Mouse (Mus musculus) left cerebral cortex, postnatal 4 days (tissue): ENCODE measurements around the gene Grk6. TPM values are rescaled to one million over a fixed set of nuclear protein-coding genes. Genes with fewer than 3 reads are reported as not detected.

ENCODE experiments used
- DNase-seq: peaks from one replicate; pipeline ENCODE4 v3.0.0-alpha.2; 2022
- intact Hi-C: fragments of 180-260 bp; cut with DNase I; formaldehyde crosslinking; loops from one replicate; pipeline ENCODE4 v1.15.1; 2025
- total RNA-seq, 2 experiments: library from RNA; stranded (reverse); gene quantifications; 2 replicates each; pipeline ENCODE4 v1.2.3; 2021

Grk6 gene
- 10 to 100 TPM; 73.8 to 78.8 TPM for total RNA-seq

GRCm38 (mm10) chr13:55444937-55445315 is at the start of gene Grk6:
TSS of gene Grk6 (plus strand) at chr13:55445072.
- intact Hi-C loops = no loop called here
- peak; percentile 100 for DNase-seq

GRCm38 (mm10) chr13:55398088-55398487 is 46.8 kb upstream of the Grk6 start, which contains the start of gene Slc34a1:
TSS of gene Slc34a1 (plus strand) at chr13:55398187.
- DNase-seq = no peak
- intact Hi-C loops = no loop called here

GRCm38 (mm10) chr13:55399300-55400038 is 45.4 kb upstream of the Grk6 start:
- no peak for DNase-seq
- intact Hi-C loops = no loop called here

GRCm38 (mm10) chr13:55400039-55400346 is 44.9 kb upstream of the Grk6 start:
- DNase-seq = no peak
- intact Hi-C loops = no loop called here

- DNase-seq = no peak
- intact Hi-C loops = no loop called here
Observed at GRCm38 (mm10) chr13:55403266-55403665, 41.6 kb upstream of the Grk6 start.

GRCm38 (mm10) chr13:55403935-55404852 is 40.7 kb upstream of the Grk6 start:
- intact Hi-C loops = no loop called here

GRCm38 (mm10) chr13:55404853-55405782 is 39.8 kb upstream of the Grk6 start:
- intact Hi-C loops = loop anchor here (5.0 kb wide), 1 partner anchor 107 kb away; the partner anchor contains the start of gene Pdlim7
- DNase-seq = peak; percentile 78

More at GRCm38 (mm10) chr13:55403935-55404852, 40.7 kb upstream of the Grk6 start:
- no peak for DNase-seq

GRCm38 (mm10) chr13:55405783-55406390 is 39.0 kb upstream of the Grk6 start:
- intact Hi-C loops = loop anchor here (5.0 kb wide), 1 partner anchor 106 kb away; the partner anchor contains the start of gene Pdlim7
- no peak for DNase-seq

- intact Hi-C loops = loop anchor here (5.0 kb wide), 1 partner anchor 105 kb away; the partner anchor contains the start of gene Pdlim7
- DNase-seq = no peak
Observed at GRCm38 (mm10) chr13:55407341-55407740, 37.5 kb upstream of the Grk6 start.

GRCm38 (mm10) chr13:55408546-55409120 is 36.2 kb upstream of the Grk6 start:
- intact Hi-C loops = loop anchor here (5.0 kb wide), 1 partner anchor 104 kb away; the partner anchor contains the start of gene Pdlim7
- DNase-seq = no peak

GRCm38 (mm10) chr13:55411826-55412225 is 33.0 kb upstream of the Grk6 start:
- intact Hi-C loops = no loop called here
- DNase-seq = no peak

GRCm38 (mm10) chr13:55412643-55413307 is 32.1 kb upstream of the Grk6 start:
- no peak for DNase-seq
- intact Hi-C loops = no loop called here

- intact Hi-C loops = no loop called here
- DNase-seq = no peak
Observed at GRCm38 (mm10) chr13:55413333-55413732, 31.5 kb upstream of the Grk6 start.

GRCm38 (mm10) chr13:55414743-55415380 is 30.0 kb upstream of the Grk6 start, which contains the start of gene Pfn3:
TSS of gene Pfn3 (minus strand) at chr13:55415232.
- intact Hi-C loops = loop anchor here (5.0 kb wide), 1 partner anchor 52 kb away; no protein-coding TSS in a partner anchor
- DNase-seq = peak; percentile 60

GRCm38 (mm10) chr13:55418004-55418403 is 26.9 kb upstream of the Grk6 start:
- intact Hi-C loops = loop anchor here (5.0 kb wide), 1 partner anchor 49 kb away; no protein-coding TSS in a partner anchor
- peak; percentile 91 for DNase-seq

- intact Hi-C loops = loop anchor here (5.0 kb wide), 1 partner anchor 48 kb away; no protein-coding TSS in a partner anchor
- DNase-seq = no peak
Observed at GRCm38 (mm10) chr13:55419142-55419541, 25.7 kb upstream of the Grk6 start.

- intact Hi-C loops = loop anchor here (5.0 kb wide), 1 partner anchor 97 kb away; no protein-coding TSS in a partner anchor
Observed at GRCm38 (mm10) chr13:55420018-55420932, 24.6 kb upstream of the Grk6 start.

More at GRCm38 (mm10) chr13:55420018-55420932, 24.6 kb upstream of the Grk6 start:
- no peak for DNase-seq
